Mouse (Mus musculus) liver, adult 2 months (tissue): Measurements from ENCODE around the gene Cox6b2.

Source experiments
- CTCF ChIP-seq: fragments of 200-500 bp; IDR thresholded peaks from 2 replicates; pipeline ENCODE4 v1.5.1; 2011; ENCODE audit warnings: low read depth, low read length, control low read depth
- POLR2A ChIP-seq: fragments of 200-500 bp; IDR thresholded peaks from 2 replicates; pipeline ENCODE4 v1.6.1; 2011; ENCODE audit warnings: low read length, control low read depth; ENCODE audit not compliant: insufficient read depth; ENCODE audit errors: extremely low read depth

GRCm38 (mm10) chr7:4702334-4702733, 50.6 kb downstream of the Cox6b2 start:
- no peak for TF ChIP-seq CTCF
- TF ChIP-seq POLR2A, result no peak
